Comparison of ENCODE assay signal across 10 mouse cellular contexts in genomic region chr14:54569451-54570392, GRCm38 (mm10). TPM values are rescaled to one million over a fixed set of nuclear protein-coding genes. Genes with fewer than 3 reads are reported as not detected.
DNase-seq lines count a peak whose midpoint lies in the region; ATAC-seq and TF ChIP-seq lines count a peak whose summit lies in the region.
"Had no signal": no experiment of that assay in that cellular context is flagged by ENCODE, and none has a peak within 500 bp of the region (broad histone marks: within the 10 kb centered on the region; RNA-seq: fewer than 3 reads in every experiment).

No protein-coding gene starts in this region.

- ATAC-seq in granulocyte monocyte progenitor cell, adult 5-6 weeks (replicated peaks; ENCODE audit: poor library complexity, severe bottlenecking): 0 out of 2 replicates have a peak, but pooled peaks have one; percentile 13
- ATAC-seq in intestine, embryonic 15.5 days: no peak
- ATAC-seq in intestine, embryonic 16.5 days: no peak
- ATAC-seq: Patski had no signal

- H3K27me3 ChIP-seq in kidney, adult 2 months (replicated peaks; ENCODE audit: control insufficient read depth, insufficient read depth, low read length): no peaks in the 10 kb centered on the region
- H3K27me3 ChIP-seq in intestine, embryonic 15.5 days (replicated peaks): no peaks in the 10 kb centered on the region
- no peaks in the 10 kb centered on the region for H3K27me3 ChIP-seq in intestine, embryonic 16.5 days (replicated peaks; ENCODE audit: control insufficient read depth, insufficient read depth, low read length)
- H3K27me3 ChIP-seq: Patski had no signal

- no peaks in the 10 kb centered on the region; the same call in 1 of the 2 replicates for H3K36me3 ChIP-seq in kidney, adult 2 months (ENCODE audit: control insufficient read depth, insufficient read depth, low read length)
- H3K36me3 ChIP-seq in ES-E14 (ENCODE audit: control insufficient read depth, insufficient read depth, low read length, poor library complexity, severe bottlenecking): peaks cover 61% of the 10 kb centered on the region
- peaks cover 26% of the 10 kb centered on the region for H3K36me3 ChIP-seq in intestine, embryonic 15.5 days
- peaks cover 17% of the 10 kb centered on the region for H3K36me3 ChIP-seq in intestine, embryonic 16.5 days (ENCODE audit: control insufficient read depth, insufficient read depth, low read length)

- WGBS in kidney, adult 2 months: 66% methylated on average over 17 of the region's 17 CpGs
- 72% methylated on average over 17 of the region's 17 CpGs for WGBS in intestine, embryonic 15.5 days
- 63% methylated on average over 17 of the region's 17 CpGs for WGBS in intestine, embryonic 16.5 days

- H3K9me3 ChIP-seq in ES-E14 (ENCODE audit: control insufficient read depth, insufficient read depth, low read depth, low read length): no peaks in the 10 kb centered on the region
- no peaks in the 10 kb centered on the region for H3K9me3 ChIP-seq in intestine, embryonic 15.5 days
- no peaks in the 10 kb centered on the region for H3K9me3 ChIP-seq in intestine, embryonic 16.5 days (ENCODE audit: control insufficient read depth, low read length)

- peaks cover 23% of the 10 kb centered on the region for H3K4me1 ChIP-seq in kidney, adult 2 months (ENCODE audit: control insufficient read depth, insufficient read depth, low read length)
- peaks cover 5 to 26% of the 10 kb centered on the region in 2 experiments for H3K4me1 ChIP-seq in ES-E14 (ENCODE audit: control insufficient read depth in 2 of 2, insufficient read depth in 2 of 2, low read length in 2 of 2, poor library complexity in 1 of 2)
- peaks cover 34% of the 10 kb centered on the region for H3K4me1 ChIP-seq in intestine, embryonic 15.5 days (replicated peaks)
- peaks cover 31% of the 10 kb centered on the region for H3K4me1 ChIP-seq in intestine, embryonic 16.5 days (ENCODE audit: control insufficient read depth, insufficient read depth, low read length)

- in situ Hi-C loops in ES-E14 (cut with MboI; ENCODE audit: low sequenced_read_pairs in 2 of 2, unreplicated experiment in 2 of 2): no loop called here

- no peak overlapping the region for H3K4me3 ChIP-seq in kidney, adult 2 months (ENCODE audit: insufficient read depth, low read depth, low read length)
- H3K4me3 ChIP-seq in ES-E14 (ENCODE audit: insufficient read depth in 1 of 2, low read depth in 1 of 2, low read length in 2 of 2, poor library complexity in 1 of 2, severe bottlenecking in 1 of 2): peak overlapping the region in 1 of 2 experiments; percentile 7; a peak in 2 of 4 replicates
- no peak overlapping the region for H3K4me3 ChIP-seq in intestine, embryonic 15.5 days (replicated peaks)
- no peak overlapping the region for H3K4me3 ChIP-seq in intestine, embryonic 16.5 days (ENCODE audit: low read length)

- no peak overlapping the region for H3K27ac ChIP-seq in kidney, adult 2 months (ENCODE audit: insufficient read depth, low read depth, low read length)
- H3K27ac ChIP-seq in ES-E14 (ENCODE audit: insufficient read depth, low read depth, low read length, poor library complexity, severe bottlenecking): peak overlapping the region; percentile 53
- H3K27ac ChIP-seq in intestine, embryonic 15.5 days: no peak overlapping the region
- H3K27ac ChIP-seq in intestine, embryonic 16.5 days (ENCODE audit: low read length): no peak overlapping the region

- no peak for TF ChIP-seq POLR2A in kidney, adult 2 months (IDR thresholded peaks at IDR 0.05; ENCODE audit: low read depth, low read length)

- H3K9ac ChIP-seq in ES-E14 (ENCODE audit: insufficient read depth, low read depth, low read length, poor library complexity, severe bottlenecking): peak overlapping the region; percentile 2; the same call in 1 of the 2 replicates
- no peak overlapping the region for H3K9ac ChIP-seq in intestine, embryonic 15.5 days
- no peak overlapping the region for H3K9ac ChIP-seq in intestine, embryonic 16.5 days (ENCODE audit: low read depth, low read length)

- no peak for TF ChIP-seq CTCF in kidney, adult 2 months (conservative IDR thresholded peaks at IDR 0.05; ENCODE audit: insufficient read depth, insufficient read length, low read depth, low read length)

- no peak overlapping the region for H3K4me2 ChIP-seq in intestine, embryonic 15.5 days (replicated peaks)
- H3K4me2 ChIP-seq in intestine, embryonic 16.5 days (ENCODE audit: low read depth, low read length): no peak overlapping the region

- peak; percentile 26 for DNase-seq in kidney, adult 2 months
- no peak for DNase-seq in kidney, postnatal 14 days
- DNase-seq in ES-E14 (ENCODE audit: low read depth, low spot score): no peak
- DNase-seq in lung, postnatal 10 days: peak; percentile 48
- no peak for DNase-seq in adrenal gland, adult 8-10 months

TF ChIP-seq in ES-E14, 5 proteins besides CTCF, POLR2A, EP300 and RAD21:
- TF ChIP-seq CHD2 (IDR thresholded peaks at IDR 0.05; ENCODE audit: low read depth, low read length) (no peak), ZNF384 (IDR thresholded peaks at IDR 0.05; ENCODE audit: low read depth, low read length) (no peak), ZC3H11A (IDR thresholded peaks at IDR 0.05; ENCODE audit: borderline replicate concordance, low read depth, low read length) (no peak), MAFK (IDR thresholded peaks at IDR 0.05; ENCODE audit: insufficient read depth, low read depth, low read length) (no peak), HCFC1 (IDR thresholded peaks at IDR 0.05; ENCODE audit: borderline replicate concordance, insufficient read depth, low read length) (no peak)

RNA-seq across cellular contexts. Expression of gene Ajuba, which starts 7.6 kb away (rescaled TPM):
- polyA plus RNA-seq in kidney, adult 2 months (2012; rRNA removed): 32.4 and 33.9 TPM in 2 replicates
- total RNA-seq in ES-E14 (2012; rRNA removed): 65.1 and 94.1 TPM in 2 replicates
- 0.77 and 1.0 TPM in 2 replicates for total RNA-seq in granulocyte monocyte progenitor cell, adult 5-6 weeks (2014; fragmentation: Nextera tagmentation)
- total RNA-seq in granulocyte monocyte progenitor cell, adult 5-6 weeks (2017): 1.2 and 2.1 TPM in 2 replicates
- polyA plus RNA-seq in intestine, embryonic 15.5 days (2015; fragmentation: Nextera tagmentation; extraction: Ambion mirVana): 18.2 and 19.0 TPM in 2 replicates
- polyA plus RNA-seq in intestine, embryonic 16.5 days (2015; fragmentation: Nextera tagmentation; extraction: Ambion mirVana): 12.9 and 13.1 TPM in 2 replicates
- total RNA-seq in adrenal gland, adult 8-10 months (2022): 10 to 100 TPM; 23.7 to 41.6 (median 32.6) TPM

RNA-seq across cellular contexts. Expression of gene Haus4, which starts 15.3 kb away (rescaled TPM):
- 9.6 and 10.0 TPM in 2 replicates for polyA plus RNA-seq in kidney, adult 2 months (2012; rRNA removed)
- 24.5 and 40.3 TPM in 2 replicates for total RNA-seq in ES-E14 (2012; rRNA removed)
- 70.3 and 79.6 TPM in 2 replicates for total RNA-seq in granulocyte monocyte progenitor cell, adult 5-6 weeks (2014; fragmentation: Nextera tagmentation)
- total RNA-seq in granulocyte monocyte progenitor cell, adult 5-6 weeks (2017): 85.8 and 93.8 TPM in 2 replicates
- 53.9 and 57.2 TPM in 2 replicates for polyA plus RNA-seq in intestine, embryonic 15.5 days (2015; fragmentation: Nextera tagmentation; extraction: Ambion mirVana)
- 46.9 and 56.0 TPM in 2 replicates for polyA plus RNA-seq in intestine, embryonic 16.5 days (2015; fragmentation: Nextera tagmentation; extraction: Ambion mirVana)
- 10 to 100 TPM; 24.1 to 34.1 (median 29.4) TPM for total RNA-seq in adrenal gland, adult 8-10 months (2022)

RNA-seq across cellular contexts. Expression of gene 4931414P19Rik, which starts 36.1 kb away (rescaled TPM):
- polyA plus RNA-seq in kidney, adult 2 months (2012; rRNA removed): 6.5 and 8.1 TPM in 2 replicates
- 4.8 and 6.4 TPM in 2 replicates for total RNA-seq in ES-E14 (2012; rRNA removed)
- 5.8 and 9.9 TPM in 2 replicates for total RNA-seq in granulocyte monocyte progenitor cell, adult 5-6 weeks (2014; fragmentation: Nextera tagmentation)
- 3.6 and 4.3 TPM in 2 replicates for total RNA-seq in granulocyte monocyte progenitor cell, adult 5-6 weeks (2017)
- 6.0 and 8.2 TPM in 2 replicates for polyA plus RNA-seq in intestine, embryonic 15.5 days (2015; fragmentation: Nextera tagmentation; extraction: Ambion mirVana)
- polyA plus RNA-seq in intestine, embryonic 16.5 days (2015; fragmentation: Nextera tagmentation; extraction: Ambion mirVana): 6.0 and 7.8 TPM in 2 replicates
- total RNA-seq in adrenal gland, adult 8-10 months (2022): 1 to 10 TPM; 3.6 to 6.2 (median 5.0) TPM

RNA-seq across cellular contexts. Expression of gene Psmb5, which starts 48.1 kb away (rescaled TPM):
- 244 and 276 TPM in 2 replicates for polyA plus RNA-seq in kidney, adult 2 months (2012; rRNA removed)
- total RNA-seq in ES-E14 (2012; rRNA removed): 202 and 317 TPM in 2 replicates
- total RNA-seq in granulocyte monocyte progenitor cell, adult 5-6 weeks (2014; fragmentation: Nextera tagmentation): 237 and 287 TPM in 2 replicates
- total RNA-seq in granulocyte monocyte progenitor cell, adult 5-6 weeks (2017): 63.3 and 69.9 TPM in 2 replicates
- polyA plus RNA-seq in intestine, embryonic 15.5 days (2015; fragmentation: Nextera tagmentation; extraction: Ambion mirVana): 360 and 408 TPM in 2 replicates
- 358 and 395 TPM in 2 replicates for polyA plus RNA-seq in intestine, embryonic 16.5 days (2015; fragmentation: Nextera tagmentation; extraction: Ambion mirVana)
- 100 to 1,000 TPM; 254 to 479 (median 341) TPM for total RNA-seq in adrenal gland, adult 8-10 months (2022)

RNA-seq across cellular contexts. Expression of gene Psmb11, which starts 51.5 kb away (rescaled TPM):
- not detected in 2 replicates for polyA plus RNA-seq in kidney, adult 2 months (2012; rRNA removed)
- 0.11 TPM in 1 of 2 replicates, not detected in the other for total RNA-seq in ES-E14 (2012; rRNA removed)
- 0.09 TPM in 1 of 2 replicates, not detected in the other for total RNA-seq in granulocyte monocyte progenitor cell, adult 5-6 weeks (2014; fragmentation: Nextera tagmentation)
- total RNA-seq in granulocyte monocyte progenitor cell, adult 5-6 weeks (2017): not detected in 2 replicates
- polyA plus RNA-seq in intestine, embryonic 15.5 days (2015; fragmentation: Nextera tagmentation; extraction: Ambion mirVana): not detected in 2 replicates
- polyA plus RNA-seq in intestine, embryonic 16.5 days (2015; fragmentation: Nextera tagmentation; extraction: Ambion mirVana): not detected in 2 replicates
- not detected for total RNA-seq in adrenal gland, adult 8-10 months (2022)
- total RNA-seq: heart, adult 18-20 months had no signal

Comparison
In these comparisons a context has a peak if more than half of its experiments do, and no peak if none do; other contexts are left out.
1. DNase-seq: peak in kidney, adult 2 months (single experiment) and lung, postnatal 10 days (single experiment); none in kidney, postnatal 14 days (single experiment), ES-E14 (single experiment) and adrenal gland, adult 8-10 months (single experiment).
2. RNA of gene Ajuba, which starts 7.6 kb away (total RNA-seq): 65.1 to 94.1 TPM in ES-E14 and 23.7 to 41.6 TPM in adrenal gland, adult 8-10 months; 0.77 to 2.1 TPM in granulocyte monocyte progenitor cell, adult 5-6 weeks; every median in the first group is over 4 times any median in the second.